Mouse (Mus musculus) gastrocnemius, postnatal 4 days (tissue): Measurements from ENCODE around the gene Btnl2. TPM values are rescaled to one million over a fixed set of nuclear protein-coding genes. Genes with fewer than 3 reads are reported as not detected.
A peak's percentile ranks its signal among the peaks of the same experiment; 100 is the strongest.

ENCODE experiments used
- DNase-seq, 2 experiments: peaks; one replicate each; pipeline ENCODE4 v3.0.0; 2021 to 2022; ENCODE audit warnings: low spot score in 2 of 2, mixed read lengths in 2 of 2
- total RNA-seq, 2 experiments: library from RNA; stranded (reverse); gene quantifications; 2 replicates each; pipeline ENCODE4 v1.2.3; 2021

The Btnl2 gene
- total RNA-seq, 2 experiments from 2014 or later: 0.64 to 0.67 TPM

DNA sequence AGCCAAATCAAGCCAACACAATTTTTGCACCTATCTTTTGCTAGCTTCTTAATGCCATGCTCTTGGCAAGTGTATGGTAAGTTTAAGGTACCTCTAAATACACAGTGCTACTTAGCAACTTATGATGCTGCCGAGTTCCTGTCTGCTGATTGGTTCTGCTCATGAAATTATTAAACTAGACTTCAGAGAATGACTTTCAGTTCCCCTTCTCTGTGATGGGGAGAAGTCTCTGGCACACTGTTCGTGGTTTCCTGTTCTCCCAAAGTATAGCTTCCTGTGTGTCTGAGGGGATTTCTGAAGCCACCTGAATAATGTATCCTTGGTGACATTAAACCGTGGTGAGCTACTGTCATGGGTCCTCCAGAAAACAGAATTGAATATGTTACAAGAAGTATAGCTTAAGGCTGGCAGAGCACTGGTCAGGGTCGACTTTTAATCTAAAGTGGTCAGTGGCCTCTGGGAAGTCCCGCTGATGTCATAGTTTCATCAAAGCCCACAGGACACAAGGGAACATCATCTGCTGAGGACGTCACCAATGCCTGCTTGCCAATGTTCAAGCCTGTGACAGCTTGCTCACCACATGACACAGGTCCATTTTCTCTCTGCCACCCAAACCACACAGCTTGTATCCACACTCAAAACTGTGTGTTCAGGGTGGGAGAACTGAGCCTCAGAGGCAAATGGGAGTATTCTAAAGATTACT lies 6.9 kb upstream of the Btnl2 start:
- no peak for DNase-seq

GRCm38 (mm10) chr17:34349429-34349828 lies 5.2 kb upstream of the Btnl2 start:
- DNase-seq: peak; percentile 37 to 54

GRCm38 (mm10) chr17:34354940-34355339 lies 318 bp downstream of the Btnl2 start:
- DNase-seq: no peak

DNA sequence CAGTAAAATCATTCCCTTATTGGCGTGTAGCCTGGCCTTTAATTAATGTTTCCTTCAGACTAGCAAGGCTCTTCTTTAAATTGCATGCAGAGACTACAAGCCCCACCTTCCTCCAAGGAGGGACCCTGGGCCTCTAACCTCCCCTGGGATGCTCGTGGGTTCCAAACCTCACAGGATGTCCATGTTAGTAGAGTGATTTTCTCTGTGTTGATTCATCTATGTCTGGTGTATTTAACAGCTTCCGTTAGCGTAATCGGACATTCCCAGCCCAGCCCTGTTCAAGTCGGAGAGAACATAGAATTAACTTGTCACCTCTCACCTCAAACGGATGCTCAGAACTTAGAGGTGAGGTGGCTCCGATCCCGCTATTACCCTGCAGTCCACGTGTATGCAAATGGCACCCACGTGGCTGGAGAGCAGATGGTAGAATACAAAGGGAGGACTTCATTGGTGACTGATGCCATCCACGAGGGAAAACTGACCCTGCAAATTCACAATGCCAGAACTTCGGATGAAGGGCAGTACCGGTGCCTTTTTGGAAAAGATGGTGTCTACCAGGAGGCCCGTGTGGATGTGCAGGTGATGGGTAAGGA lies 8.4 kb downstream of the Btnl2 start:
- DNase-seq: no peak

- DNase-seq: no peak
Measured at GRCm38 (mm10) chr17:34363676-34364310, 9.2 kb downstream of the Btnl2 start.

DNA sequence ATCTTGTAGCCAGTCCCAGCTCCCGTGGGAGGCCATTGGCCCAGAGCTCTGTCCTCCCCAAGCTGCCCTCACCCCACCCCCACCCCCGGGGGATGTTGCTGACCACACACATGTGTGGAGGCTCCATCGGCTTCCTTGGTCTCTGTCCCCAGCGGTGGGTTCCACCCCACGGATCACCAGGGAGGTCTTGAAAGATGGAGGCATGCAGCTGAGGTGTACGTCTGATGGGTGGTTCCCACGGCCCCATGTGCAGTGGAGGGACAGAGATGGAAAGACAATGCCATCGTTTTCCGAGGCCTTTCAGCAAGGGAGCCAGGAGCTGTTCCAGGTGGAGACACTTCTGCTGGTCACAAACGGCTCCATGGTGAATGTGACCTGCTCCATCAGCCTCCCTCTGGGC lies 10.4 kb downstream of the Btnl2 start:
- no peak for DNase-seq

DNA sequence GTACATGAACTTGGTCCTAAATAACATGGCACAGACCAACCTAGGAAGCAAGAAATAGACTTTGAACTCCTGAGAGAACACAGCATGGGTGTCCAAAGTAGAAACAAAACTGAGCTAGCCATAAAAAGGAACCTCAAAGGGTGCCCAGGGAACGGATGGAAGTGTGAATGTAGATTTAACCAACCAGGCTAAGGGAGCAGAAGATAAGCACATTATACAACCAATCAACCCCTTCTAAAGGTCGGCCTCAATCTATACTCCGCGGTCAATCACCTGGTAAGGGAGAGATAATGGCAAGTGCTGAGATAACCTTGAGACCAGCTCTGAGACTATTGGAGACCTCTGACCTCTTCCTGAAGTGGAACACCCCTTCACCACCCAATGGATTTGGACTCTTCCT lies 15.9 kb downstream of the Btnl2 start:
- no peak for DNase-seq

- DNase-seq: no peak
Measured at GRCm38 (mm10) chr17:34373055-34373709, 18.6 kb downstream of the Btnl2 start.

- DNase-seq: no peak
Measured at GRCm38 (mm10) chr17:34376847-34377246, 22.2 kb downstream of the Btnl2 start, which contains the start of gene Btnl1. Btnl1 (plus strand) TSS chr17:34377132.

DNA sequence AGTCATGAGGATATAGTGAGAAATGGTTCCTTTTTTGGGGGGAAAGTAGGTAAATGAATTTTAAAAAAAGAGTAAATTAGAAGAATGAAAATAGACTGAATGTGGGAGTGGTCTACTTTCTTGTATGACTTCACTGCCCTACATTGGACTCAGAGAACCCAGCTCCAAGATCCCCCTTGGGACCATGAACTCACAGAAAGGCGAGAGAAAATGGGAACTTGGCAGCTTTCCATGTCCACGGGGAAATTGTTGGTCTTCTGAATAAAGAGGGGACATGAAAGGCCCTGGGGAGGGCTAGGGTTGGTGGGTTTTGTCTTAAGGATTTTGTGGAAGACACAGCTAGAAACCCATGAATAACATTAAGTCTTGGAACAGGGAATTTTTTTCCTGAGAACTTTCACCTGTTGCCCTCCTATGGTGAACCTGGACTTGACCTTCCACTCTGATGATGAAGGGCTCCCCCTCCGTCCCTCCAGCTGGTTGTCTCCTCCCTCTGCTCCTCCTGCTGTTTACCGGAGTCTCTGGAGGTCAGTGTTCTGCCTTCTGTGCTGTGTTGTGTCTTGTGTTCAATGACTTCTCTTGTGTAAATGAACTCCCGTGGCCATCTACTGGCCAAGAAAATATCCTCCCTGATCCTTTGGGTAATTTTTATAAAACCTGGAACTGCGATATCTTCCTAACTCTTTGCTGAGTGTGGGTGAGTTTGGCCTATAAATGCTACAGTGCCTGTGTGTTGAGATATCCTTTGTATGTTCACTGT lies 23.0 kb downstream of the Btnl2 start:
- DNase-seq: no peak

- DNase-seq: no peak
Measured at GRCm38 (mm10) chr17:34378716-34379115, 24.1 kb downstream of the Btnl2 start.

DNA sequence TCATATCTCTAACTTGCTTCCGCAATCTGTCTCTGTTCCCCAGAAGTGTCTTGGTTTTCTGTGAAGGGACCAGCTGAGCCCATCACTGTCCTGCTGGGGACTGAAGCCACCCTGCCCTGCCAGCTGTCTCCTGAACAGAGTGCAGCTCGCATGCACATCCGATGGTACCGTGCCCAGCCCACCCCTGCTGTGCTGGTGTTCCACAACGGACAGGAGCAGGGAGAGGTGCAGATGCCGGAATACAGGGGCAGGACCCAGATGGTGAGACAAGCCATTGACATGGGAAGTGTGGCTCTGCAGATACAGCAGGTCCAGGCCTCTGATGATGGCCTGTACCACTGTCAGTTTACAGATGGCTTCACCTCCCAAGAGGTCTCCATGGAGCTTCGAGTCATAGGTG lies 24.8 kb downstream of the Btnl2 start:
- DNase-seq: no peak

DNA sequence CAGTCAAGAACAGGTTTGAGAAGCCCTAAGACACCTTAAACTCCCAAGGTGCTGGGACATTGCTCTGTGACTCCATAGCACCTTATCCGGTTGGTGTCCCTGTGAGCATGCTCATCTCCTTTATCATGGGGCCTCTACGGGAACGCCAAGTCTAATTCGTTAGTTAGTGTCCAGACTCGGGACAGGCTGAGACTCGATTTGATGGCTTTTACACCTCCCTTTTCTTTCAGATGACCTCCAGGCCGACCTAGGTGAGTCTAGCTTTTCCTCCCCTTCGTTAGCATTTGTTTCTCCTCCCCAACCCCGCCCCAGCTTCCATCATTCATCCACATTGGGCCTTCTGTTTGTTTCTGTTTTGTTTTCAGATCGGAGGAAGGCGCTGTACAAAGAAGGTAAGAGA lies 27.3 kb downstream of the Btnl2 start:
- DNase-seq: no peak

- no peak for DNase-seq
Measured at GRCm38 (mm10) chr17:34383212-34383611, 28.6 kb downstream of the Btnl2 start.

DNA sequence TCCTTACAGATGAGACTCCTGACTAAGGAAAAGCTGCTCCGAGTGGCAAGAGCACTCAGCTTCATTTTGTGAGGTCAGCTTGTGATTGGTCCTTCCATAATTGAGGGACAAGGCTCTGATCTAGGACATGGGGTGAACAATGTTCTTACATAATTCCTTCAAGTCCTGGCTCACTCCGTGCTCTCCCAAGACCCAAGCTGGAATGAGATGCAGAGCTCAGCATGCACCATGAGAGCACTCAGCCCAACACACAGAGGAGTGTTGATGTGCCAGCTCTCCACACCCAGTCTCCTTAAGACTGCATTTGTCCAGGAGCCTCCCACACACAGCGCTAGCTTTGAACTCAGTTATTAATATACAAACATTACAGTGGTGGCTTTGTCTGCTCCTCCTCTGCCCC lies 30.1 kb downstream of the Btnl2 start:
- DNase-seq: no peak

DNA sequence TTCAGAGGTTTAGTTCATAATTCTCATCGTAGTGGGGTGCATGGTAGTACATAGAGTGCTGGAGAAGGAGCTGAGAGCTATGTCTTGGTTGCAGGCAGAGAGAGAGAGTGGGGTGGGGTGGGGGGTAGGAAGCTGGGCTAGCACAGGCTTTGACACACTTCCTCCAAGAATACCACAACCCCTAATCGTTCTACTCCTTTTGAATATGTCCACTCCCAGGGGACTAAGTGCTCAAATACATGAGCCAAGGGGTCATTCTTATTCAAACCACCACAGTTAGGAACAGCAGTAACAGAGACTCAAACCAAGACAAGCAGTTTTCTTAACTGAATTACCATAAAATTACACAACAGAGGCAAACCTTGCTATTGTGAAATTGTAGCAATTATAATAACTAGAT lies 32.0 kb downstream of the Btnl2 start:
- no peak for DNase-seq

DNA sequence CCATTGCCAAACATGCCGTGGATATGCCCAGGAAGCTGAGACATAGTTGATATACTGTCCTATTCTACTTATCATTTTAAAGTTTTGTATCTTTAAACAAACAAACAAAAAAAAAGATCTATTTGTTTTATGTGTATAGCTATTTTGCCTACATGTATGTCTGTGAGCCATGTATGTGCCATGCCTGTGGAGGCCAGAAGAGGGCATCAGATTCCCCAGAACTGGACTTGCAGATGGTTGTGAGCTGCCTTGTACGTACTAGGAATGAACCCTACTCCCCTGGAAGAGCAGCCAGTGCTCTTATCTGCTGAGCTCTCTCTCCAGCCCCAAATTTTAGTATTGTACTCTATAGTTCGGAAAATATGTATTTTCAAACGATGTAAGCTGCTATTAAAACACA lies 33.9 kb downstream of the Btnl2 start:
- peak in 1 of 2 experiments; percentile 17 for DNase-seq

DNA sequence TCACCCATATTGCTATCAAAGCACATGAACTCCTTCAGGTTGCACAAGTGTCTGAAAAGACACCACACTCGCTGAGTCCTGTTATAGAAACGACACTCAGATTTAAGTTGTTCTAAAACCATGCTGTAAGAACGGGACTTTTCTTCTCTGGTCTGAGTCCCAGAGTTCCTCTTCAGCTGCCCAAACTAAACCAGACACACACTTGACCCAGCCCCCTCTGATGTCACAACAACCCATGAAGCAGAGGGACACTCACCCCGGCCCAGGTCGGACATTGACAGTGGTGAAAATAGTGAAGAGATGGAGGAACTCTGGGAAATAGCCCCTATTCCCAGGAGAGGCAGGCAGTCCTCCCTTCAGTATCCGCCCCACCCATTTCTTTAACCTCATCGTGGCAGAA lies 36.9 kb downstream of the Btnl2 start:
- no peak for DNase-seq

- no peak for DNase-seq
Measured at GRCm38 (mm10) chr17:34392321-34392720, 37.7 kb downstream of the Btnl2 start.

- no peak for DNase-seq
Measured at GRCm38 (mm10) chr17:34397357-34397756, 42.7 kb downstream of the Btnl2 start.

DNA sequence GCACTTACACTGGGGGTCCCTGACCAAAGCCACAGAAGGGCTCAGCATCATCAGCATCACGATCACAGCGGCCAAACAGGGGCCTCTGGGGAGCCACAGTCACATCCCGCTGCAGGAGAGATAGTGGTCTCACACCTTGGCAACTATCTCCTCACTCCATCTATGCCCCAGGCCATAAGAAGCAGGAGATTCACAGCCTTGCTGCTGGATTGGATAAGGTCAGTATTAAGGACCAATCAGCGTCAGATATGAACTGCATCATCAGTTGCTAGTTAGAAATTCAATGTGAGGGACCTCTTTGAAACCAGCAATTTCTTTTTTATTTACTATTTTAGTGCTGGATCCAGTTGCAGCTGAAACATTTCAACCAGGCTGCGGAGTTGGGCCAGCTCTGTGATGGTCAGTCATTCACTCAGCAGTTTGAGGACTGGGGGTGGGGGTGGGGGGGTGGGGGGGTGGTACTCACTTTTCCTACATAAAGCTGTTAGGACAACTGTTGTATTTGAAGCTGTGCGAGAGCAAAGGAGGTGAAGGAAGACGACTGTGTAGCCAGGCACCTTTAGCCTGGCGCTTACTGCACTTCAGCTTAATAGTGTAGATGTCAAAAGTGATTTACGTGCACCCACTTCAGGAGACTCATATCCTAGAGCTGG lies 43.6 kb downstream of the Btnl2 start:
- DNase-seq: peak in 1 of 2 experiments; percentile 20
